Mouse (Mus musculus) heart, embryonic 15.5 days (tissue): ENCODE results near the gene Qrsl1. TPM values are rescaled to one million over a fixed set of nuclear protein-coding genes. Genes with fewer than 3 reads are reported as not detected.

ENCODE experiments used
- ATAC-seq: fragments of 200-750 bp; cut with Nextera tagmentation; replicated peaks from 2 replicates; pipeline ENCODE4 v1.8.0; 2017; ENCODE audit warnings: low read depth, moderate TSS enrichment; ENCODE audit not compliant: insufficient number of reproducible peaks, insufficient read depth, low FRiP score
- H3K27ac ChIP-seq: fragments of 300-500 bp; sonication (generic); 2 replicates; pipeline ENCODE4 v1.5.1; 2015; ENCODE audit warnings: mild to moderate bottlenecking, inconsistent platforms
- H3K27me3 ChIP-seq: fragments of 300-500 bp; sonication (generic); 2 replicates; pipeline ENCODE4 v1.6.1; 2015; ENCODE audit warnings: inconsistent platforms
- H3K36me3 ChIP-seq: fragments of 300-500 bp; sonication (generic); 2 replicates; pipeline ENCODE4 v1.6.1; 2015; ENCODE audit warnings: mild to moderate bottlenecking, inconsistent platforms
- H3K4me1 ChIP-seq: fragments of 300-500 bp; sonication (generic); replicated peaks from 2 replicates; pipeline ENCODE4 v1.6.1; 2015; ENCODE audit warnings: inconsistent platforms
- H3K4me2 ChIP-seq: fragments of 300-500 bp; sonication (generic); 2 replicates; pipeline ENCODE4 v1.6.1; 2015; ENCODE audit warnings: inconsistent platforms, mild to moderate bottlenecking, moderate library complexity
- H3K4me3 ChIP-seq: fragments of 300-500 bp; sonication (generic); 2 replicates; pipeline ENCODE4 v1.5.1; 2015; ENCODE audit warnings: mild to moderate bottlenecking, inconsistent platforms
- H3K9ac ChIP-seq: fragments of 300-500 bp; sonication (generic); 2 replicates; pipeline ENCODE4 v1.6.1; 2015; ENCODE audit warnings: mild to moderate bottlenecking, inconsistent platforms
- H3K9me3 ChIP-seq: fragments of 300-500 bp; sonication (generic); replicated peaks from 2 replicates; pipeline ENCODE4 v1.6.1; 2016; ENCODE audit warnings: inconsistent platforms
- WGBS: fragments of 180-500 bp; shearing (Covaris S2); methylation state at CpG from one replicate; pipeline ENCODE4 v1.1.7; 2015; ENCODE audit warnings: mixed read lengths; 5-methylcytosine and 5-hydroxymethylcytosine counted together
- polyA plus RNA-seq: library from polyadenylated mRNA; unstranded; fragments of >200 nt; fragmentation: Nextera tagmentation; extraction: Ambion mirVana; gene quantifications from 2 replicates; pipeline ENCODE4 v1.2.1, GENCODE M21; 2015

The Qrsl1 gene
- polyA plus RNA-seq, 1 experiment from 2014 or later, result 26.5 TPM

- Histone ChIP-seq H3K4me3 (no peak overlapping the region), H3K4me2 (no peak overlapping the region), H3K27ac (no peak overlapping the region), H3K9ac (no peak overlapping the region), H3K4me1 (0 out of 2 replicates have a peak, but pooled peaks cover 2% of the 10 kb centered on the region), H3K9me3 (no peaks in the 10 kb centered on the region), H3K27me3 (no peaks in the 10 kb centered on the region), H3K36me3 (no peaks in the 10 kb centered on the region)
- WGBS, result 73% methylated on average over 3 of the region's 3 CpGs
- no peak for ATAC-seq
Measured at GRCm38 (mm10) chr10:43856351-43856750, 45.2 kb downstream of the Qrsl1 start.

- H3K4me1 ChIP-seq, result 0 out of 2 replicates have a peak, but pooled peaks cover 2% of the 10 kb centered on the region
- WGBS, result 92% methylated on average over 9 of the region's 9 CpGs
- no peak overlapping the region for H3K9ac ChIP-seq
- H3K9me3 ChIP-seq, result no peaks in the 10 kb centered on the region
- no peak overlapping the region for H3K4me2 ChIP-seq
- ATAC-seq, result no peak
- H3K27ac ChIP-seq, result no peak overlapping the region
- H3K4me3 ChIP-seq, result no peak overlapping the region
- H3K27me3 ChIP-seq, result no peaks in the 10 kb centered on the region
- no peaks in the 10 kb centered on the region for H3K36me3 ChIP-seq
Measured at GRCm38 (mm10) chr10:43855916-43856315, 45.6 kb downstream of the Qrsl1 start.

- no peak overlapping the region for H3K4me2 ChIP-seq
- H3K4me1 ChIP-seq, result no peaks in the 10 kb centered on the region
- H3K36me3 ChIP-seq, result no peaks in the 10 kb centered on the region
- no peaks in the 10 kb centered on the region for H3K9me3 ChIP-seq
- H3K27ac ChIP-seq, result no peak overlapping the region
- no peak overlapping the region for H3K4me3 ChIP-seq
- no peak overlapping the region for H3K9ac ChIP-seq
- no peaks in the 10 kb centered on the region for H3K27me3 ChIP-seq
- 79% methylated on average over 5 of the region's 5 CpGs for WGBS
- ATAC-seq, result no peak
Measured at GRCm38 (mm10) chr10:43851898-43852297, 49.6 kb downstream of the Qrsl1 start.

GRCm38 (mm10) chr10:43849478-43849877 is 52.1 kb downstream of the Qrsl1 start:
- 80% methylated on average over 3 of the region's 3 CpGs for WGBS
- H3K4me1 ChIP-seq, result no peaks in the 10 kb centered on the region
- H3K36me3 ChIP-seq, result no peaks in the 10 kb centered on the region
- no peak overlapping the region for H3K9ac ChIP-seq
- no peak overlapping the region for H3K4me3 ChIP-seq
- no peaks in the 10 kb centered on the region for H3K9me3 ChIP-seq
- no peaks in the 10 kb centered on the region for H3K27me3 ChIP-seq
- H3K27ac ChIP-seq, result no peak overlapping the region
- no peak for ATAC-seq
- H3K4me2 ChIP-seq, result no peak overlapping the region

- H3K4me1 ChIP-seq, result no peaks in the 10 kb centered on the region
- no peak overlapping the region for H3K4me3 ChIP-seq
- H3K36me3 ChIP-seq, result no peaks in the 10 kb centered on the region
- H3K27ac ChIP-seq, result no peak overlapping the region
- H3K4me2 ChIP-seq, result no peak overlapping the region
- H3K27me3 ChIP-seq, result no peaks in the 10 kb centered on the region
- 72% methylated on average over 2 of the region's 2 CpGs for WGBS
- no peak overlapping the region for H3K9ac ChIP-seq
- no peak for ATAC-seq
- H3K9me3 ChIP-seq, result no peaks in the 10 kb centered on the region
Measured at GRCm38 (mm10) chr10:43846141-43846622, 55.4 kb downstream of the Qrsl1 start.

GRCm38 (mm10) chr10:43845442-43845841 is 56.1 kb downstream of the Qrsl1 start:
- no peaks in the 10 kb centered on the region for H3K36me3 ChIP-seq
- no peak overlapping the region for H3K4me3 ChIP-seq
- H3K27me3 ChIP-seq, result no peaks in the 10 kb centered on the region
- H3K9ac ChIP-seq, result no peak overlapping the region
- no peak overlapping the region for H3K4me2 ChIP-seq
- H3K9me3 ChIP-seq, result no peaks in the 10 kb centered on the region
- no peak for ATAC-seq
- no peaks in the 10 kb centered on the region for H3K4me1 ChIP-seq
- no peak overlapping the region for H3K27ac ChIP-seq
- WGBS, result 79% methylated on average over 3 of the region's 3 CpGs

GRCm38 (mm10) chr10:43841441-43841840 is 60.1 kb downstream of the Qrsl1 start:
- H3K9ac ChIP-seq, result no peak overlapping the region
- H3K27me3 ChIP-seq, result no peaks in the 10 kb centered on the region
- no peak overlapping the region for H3K4me3 ChIP-seq
- H3K36me3 ChIP-seq, result no peaks in the 10 kb centered on the region
- H3K9me3 ChIP-seq, result no peaks in the 10 kb centered on the region
- no peak for ATAC-seq
- 78% methylated on average over 5 of the region's 5 CpGs for WGBS
- no peak overlapping the region for H3K4me2 ChIP-seq
- no peak overlapping the region for H3K27ac ChIP-seq
- no peaks in the 10 kb centered on the region for H3K4me1 ChIP-seq

GRCm38 (mm10) chr10:43832868-43833267 is 68.7 kb downstream of the Qrsl1 start:
- no peak overlapping the region for H3K9ac ChIP-seq
- H3K36me3 ChIP-seq, result no peaks in the 10 kb centered on the region
- no peak overlapping the region for H3K27ac ChIP-seq
- no peak for ATAC-seq
- H3K27me3 ChIP-seq, result no peaks in the 10 kb centered on the region
- 32% methylated on average over 5 of the region's 5 CpGs for WGBS
- no peak overlapping the region for H3K4me3 ChIP-seq
- H3K4me1 ChIP-seq, result peaks cover 14% of the 10 kb centered on the region
- H3K9me3 ChIP-seq, result no peaks in the 10 kb centered on the region
- H3K4me2 ChIP-seq, result no peak overlapping the region

GRCm38 (mm10) chr10:43830251-43831018 is 71.1 kb downstream of the Qrsl1 start:
- 30% methylated on average over 17 of the region's 17 CpGs for WGBS
- no peaks in the 10 kb centered on the region for H3K27me3 ChIP-seq
- ATAC-seq, result no peak
- H3K4me3 ChIP-seq, result no peak overlapping the region
- peak overlapping the region; percentile 12; the same call in 1 of the 2 replicates for H3K4me2 ChIP-seq
- H3K27ac ChIP-seq, result no peak overlapping the region
- H3K4me1 ChIP-seq, result peaks cover 14% of the 10 kb centered on the region
- H3K36me3 ChIP-seq, result no peaks in the 10 kb centered on the region
- H3K9me3 ChIP-seq, result 0 out of 2 replicates have a peak, but pooled peaks cover 5% of the 10 kb centered on the region
- H3K9ac ChIP-seq, result no peak overlapping the region

GRCm38 (mm10) chr10:43828686-43829015 is 72.9 kb downstream of the Qrsl1 start:
- 90% methylated on average over 10 of the region's 10 CpGs for WGBS
- H3K4me3 ChIP-seq, result no peak overlapping the region
- H3K9me3 ChIP-seq, result 0 out of 2 replicates have a peak, but pooled peaks cover 5% of the 10 kb centered on the region
- no peak for ATAC-seq
- H3K4me1 ChIP-seq, result peaks cover 14% of the 10 kb centered on the region
- no peaks in the 10 kb centered on the region for H3K27me3 ChIP-seq
- no peak overlapping the region for H3K4me2 ChIP-seq
- no peaks in the 10 kb centered on the region for H3K36me3 ChIP-seq
- H3K27ac ChIP-seq, result no peak overlapping the region
- H3K9ac ChIP-seq, result no peak overlapping the region

- no peaks in the 10 kb centered on the region for H3K27me3 ChIP-seq
- H3K27ac ChIP-seq, result no peak overlapping the region
- ATAC-seq, result no peak
- no peak overlapping the region for H3K9ac ChIP-seq
- H3K4me3 ChIP-seq, result no peak overlapping the region
- no peak overlapping the region for H3K4me2 ChIP-seq
- H3K9me3 ChIP-seq, result 0 out of 2 replicates have a peak, but pooled peaks cover 5% of the 10 kb centered on the region
- H3K4me1 ChIP-seq, result peaks cover 14% of the 10 kb centered on the region
- no peaks in the 10 kb centered on the region for H3K36me3 ChIP-seq
- 88% methylated on average over 10 of the region's 10 CpGs for WGBS
Measured at GRCm38 (mm10) chr10:43827958-43828685, 73.4 kb downstream of the Qrsl1 start.
